Mouse (Mus musculus): Measurements from ENCODE around the gene Hormad2. TPM values are rescaled to one million over a fixed set of nuclear protein-coding genes. Genes with fewer than 3 reads are reported as not detected.

The Hormad2 gene
- polyA plus RNA-seq, 1 experiment from 2014 or later: 1.9 TPM

GRCm38 (mm10) chr11:4308514-4309450, 132.1 kb downstream of the Hormad2 start:
- whole genome bisulfite sequencing: 47% methylated on average over 25 of the region's 25 CpGs
- Histone ChIP-seq H3K9ac (ENCODE audit: low read depth, low read length) (no peak overlapping the region), H3K27me3 (replicated peaks; ENCODE audit: control insufficient read depth, insufficient read depth, low read length) (peaks cover 2% of the 10 kb centered on the region; the same call in 1 of the 2 replicates), H3K36me3 (ENCODE audit: control insufficient read depth, insufficient read depth, low read length) (no peaks in the 10 kb centered on the region), H3K27ac (ENCODE audit: low read depth, low read length) (peak overlapping the region; percentile 34; the same call in 1 of the 2 replicates), H3K4me3 (ENCODE audit: low read depth, low read length) (no peak overlapping the region), H3K9me3 (ENCODE audit: control insufficient read depth, low read length) (no peaks in the 10 kb centered on the region), H3K4me1 (replicated peaks; ENCODE audit: control insufficient read depth, insufficient read depth, low read length) (0 out of 2 replicates have a peak, but pooled peaks cover 3% of the 10 kb centered on the region), H3K4me2 (peak overlapping the region; percentile 33)
- ATAC-seq (replicated peaks; ENCODE audit: low FRiP score) (no peak), DNase-seq (ENCODE audit: low spot score) (no peak)

- Histone ChIP-seq H3K4me1 (replicated peaks; ENCODE audit: control insufficient read depth, insufficient read depth, low read length) (0 out of 2 replicates have a peak, but pooled peaks cover 3% of the 10 kb centered on the region), H3K9me3 (ENCODE audit: control insufficient read depth, low read length) (no peaks in the 10 kb centered on the region), H3K27me3 (replicated peaks; ENCODE audit: control insufficient read depth, insufficient read depth, low read length) (peaks cover 2% of the 10 kb centered on the region; the same call in 1 of the 2 replicates), H3K4me3 (ENCODE audit: low read depth, low read length) (no peak overlapping the region), H3K4me2 (peak overlapping the region; percentile 33), H3K9ac (ENCODE audit: low read depth, low read length) (no peak overlapping the region), H3K36me3 (ENCODE audit: control insufficient read depth, insufficient read depth, low read length) (no peaks in the 10 kb centered on the region), H3K27ac (ENCODE audit: low read depth, low read length) (0 out of 2 replicates have a peak overlapping the region, but pooled peaks have one; percentile 34)
- WGBS: 44% methylated on average over 6 of the region's 6 CpGs
- ATAC-seq (replicated peaks; ENCODE audit: low FRiP score): no peak
- DNase-seq (ENCODE audit: low spot score): no peak
Observed at GRCm38 (mm10) chr11:4308060-4308513, 132.8 kb downstream of the Hormad2 start.

- no peak for ATAC-seq (replicated peaks; ENCODE audit: low FRiP score)
- WGBS: 67% methylated on average over 2 of the region's 2 CpGs
- Histone ChIP-seq H3K9ac (ENCODE audit: low read depth, low read length) (no peak overlapping the region), H3K4me2 (no peak overlapping the region), H3K36me3 (ENCODE audit: control insufficient read depth, insufficient read depth, low read length) (no peaks in the 10 kb centered on the region), H3K9me3 (ENCODE audit: control insufficient read depth, low read length) (no peaks in the 10 kb centered on the region), H3K27me3 (replicated peaks; ENCODE audit: control insufficient read depth, insufficient read depth, low read length) (peaks cover 2% of the 10 kb centered on the region; the same call in 1 of the 2 replicates), H3K4me1 (replicated peaks; ENCODE audit: control insufficient read depth, insufficient read depth, low read length) (0 out of 2 replicates have a peak, but pooled peaks cover 3% of the 10 kb centered on the region), H3K27ac (ENCODE audit: low read depth, low read length) (no peak overlapping the region), H3K4me3 (ENCODE audit: low read depth, low read length) (no peak overlapping the region)
- no peak for DNase-seq (ENCODE audit: low spot score)
Observed at GRCm38 (mm10) chr11:4306086-4306485, 134.8 kb downstream of the Hormad2 start.

GRCm38 (mm10) chr11:4305090-4305489, 135.8 kb downstream of the Hormad2 start:
- no peak overlapping the region for H3K4me3 ChIP-seq (ENCODE audit: low read depth, low read length)
- H3K9ac ChIP-seq (ENCODE audit: low read depth, low read length): no peak overlapping the region
- 0 out of 2 replicates have a peak, but pooled peaks cover 3% of the 10 kb centered on the region for H3K4me1 ChIP-seq (replicated peaks; ENCODE audit: control insufficient read depth, insufficient read depth, low read length)
- WGBS: 86% methylated on average over 4 of the region's 4 CpGs
- ATAC-seq (replicated peaks; ENCODE audit: low FRiP score) (no peak), DNase-seq (ENCODE audit: low spot score) (no peak)
- peaks cover 4% of the 10 kb centered on the region; the same call in 1 of the 2 replicates for H3K27me3 ChIP-seq (replicated peaks; ENCODE audit: control insufficient read depth, insufficient read depth, low read length)
- no peaks in the 10 kb centered on the region for H3K9me3 ChIP-seq (ENCODE audit: control insufficient read depth, low read length)
- H3K27ac ChIP-seq (ENCODE audit: low read depth, low read length): no peak overlapping the region
- no peaks in the 10 kb centered on the region for H3K36me3 ChIP-seq (ENCODE audit: control insufficient read depth, insufficient read depth, low read length)
- no peak overlapping the region for H3K4me2 ChIP-seq

GRCm38 (mm10) chr11:4304203-4304602, 136.7 kb downstream of the Hormad2 start:
- whole genome bisulfite sequencing: 83% methylated on average over 4 of the region's 4 CpGs
- ATAC-seq (replicated peaks; ENCODE audit: low FRiP score): no peak

GRCm38 (mm10) chr11:4303033-4303432, 137.9 kb downstream of the Hormad2 start:
- no peaks in the 10 kb centered on the region for H3K9me3 ChIP-seq (ENCODE audit: control insufficient read depth, low read length)
- DNase-seq (ENCODE audit: low spot score) (no peak), ATAC-seq (replicated peaks; ENCODE audit: low FRiP score) (no peak)
- WGBS: 71% methylated on average over 9 of the region's 9 CpGs
- no peak overlapping the region for H3K9ac ChIP-seq (ENCODE audit: low read depth, low read length)
- H3K27me3 ChIP-seq (replicated peaks; ENCODE audit: control insufficient read depth, insufficient read depth, low read length): peaks cover 2% of the 10 kb centered on the region; the same call in 1 of the 2 replicates
- H3K4me1 ChIP-seq (replicated peaks; ENCODE audit: control insufficient read depth, insufficient read depth, low read length): peaks cover 5% of the 10 kb centered on the region; the same call in 1 of the 2 replicates
- H3K4me3 ChIP-seq (ENCODE audit: low read depth, low read length): no peak overlapping the region
- H3K36me3 ChIP-seq (ENCODE audit: control insufficient read depth, insufficient read depth, low read length): no peaks in the 10 kb centered on the region
- no peak overlapping the region for H3K27ac ChIP-seq (ENCODE audit: low read depth, low read length)
- no peak overlapping the region for H3K4me2 ChIP-seq

More at GRCm38 (mm10) chr11:4304203-4304602, 136.7 kb downstream of the Hormad2 start:
- Histone ChIP-seq H3K4me2 (no peak overlapping the region), H3K9me3 (ENCODE audit: control insufficient read depth, low read length) (no peaks in the 10 kb centered on the region), H3K4me3 (ENCODE audit: low read depth, low read length) (no peak overlapping the region), H3K4me1 (replicated peaks; ENCODE audit: control insufficient read depth, insufficient read depth, low read length) (0 out of 2 replicates have a peak, but pooled peaks cover 2% of the 10 kb centered on the region), H3K27me3 (replicated peaks; ENCODE audit: control insufficient read depth, insufficient read depth, low read length) (peaks cover 5% of the 10 kb centered on the region), H3K27ac (ENCODE audit: low read depth, low read length) (no peak overlapping the region), H3K36me3 (ENCODE audit: control insufficient read depth, insufficient read depth, low read length) (no peaks in the 10 kb centered on the region), H3K9ac (ENCODE audit: low read depth, low read length) (no peak overlapping the region)
- no peak for DNase-seq (ENCODE audit: low spot score)

- no peak overlapping the region for H3K27ac ChIP-seq (ENCODE audit: low read depth, low read length)
- H3K9ac ChIP-seq (ENCODE audit: low read depth, low read length): no peak overlapping the region
- WGBS: 34% methylated on average over 5 of the region's 5 CpGs
- no peak for DNase-seq (ENCODE audit: low spot score)
- no peak for ATAC-seq (replicated peaks; ENCODE audit: low FRiP score)
- no peaks in the 10 kb centered on the region for H3K36me3 ChIP-seq (ENCODE audit: control insufficient read depth, insufficient read depth, low read length)
- H3K9me3 ChIP-seq (ENCODE audit: control insufficient read depth, low read length): no peaks in the 10 kb centered on the region
- H3K4me3 ChIP-seq (ENCODE audit: low read depth, low read length): no peak overlapping the region
- peaks cover 2% of the 10 kb centered on the region; the same call in 1 of the 2 replicates for H3K27me3 ChIP-seq (replicated peaks; ENCODE audit: control insufficient read depth, insufficient read depth, low read length)
- H3K4me1 ChIP-seq (replicated peaks; ENCODE audit: control insufficient read depth, insufficient read depth, low read length): peaks cover 5% of the 10 kb centered on the region; the same call in 1 of the 2 replicates
- H3K4me2 ChIP-seq: no peak overlapping the region
Observed at GRCm38 (mm10) chr11:4302363-4302913, 138.5 kb downstream of the Hormad2 start.

GRCm38 (mm10) chr11:4300683-4301082, 140.2 kb downstream of the Hormad2 start:
- H3K4me1 ChIP-seq (replicated peaks; ENCODE audit: control insufficient read depth, insufficient read depth, low read length): peaks cover 5% of the 10 kb centered on the region; the same call in 1 of the 2 replicates
- H3K27ac ChIP-seq (ENCODE audit: low read depth, low read length): no peak overlapping the region
- H3K4me2 ChIP-seq: no peak overlapping the region

More at GRCm38 (mm10) chr11:4300683-4301082, 140.2 kb downstream of the Hormad2 start:
- Histone ChIP-seq H3K9ac (ENCODE audit: low read depth, low read length) (no peak overlapping the region), H3K27me3 (replicated peaks; ENCODE audit: control insufficient read depth, insufficient read depth, low read length) (peaks cover 2% of the 10 kb centered on the region; the same call in 1 of the 2 replicates), H3K4me3 (ENCODE audit: low read depth, low read length) (no peak overlapping the region), H3K36me3 (ENCODE audit: control insufficient read depth, insufficient read depth, low read length) (no peaks in the 10 kb centered on the region), H3K9me3 (ENCODE audit: control insufficient read depth, low read length) (no peaks in the 10 kb centered on the region)
- DNase-seq (ENCODE audit: low spot score): no peak
- no peak for ATAC-seq (replicated peaks; ENCODE audit: low FRiP score)
- 74% methylated on average over 3 of the region's 3 CpGs for WGBS
